1 mouse cellular context compared by ENCODE assay signal in genomic region chr5:123152901-123153300, GRCm38 (mm10).
TF ChIP-seq lines count a peak whose summit lies in the region.

No protein-coding gene starts in this region.

TF ChIP-seq in MEL, 35 proteins besides CTCF, POLR2A, EP300 and RAD21:
- TF ChIP-seq ZC3H11A (IDR thresholded peaks at IDR 0.05; ENCODE audit: low read depth, low read length): no peak
- peak; percentile 43; the same call in 1 of the 2 replicates for TF ChIP-seq MAFK (IDR thresholded peaks at IDR 0.05; ENCODE audit: borderline replicate concordance, low read depth, low read length)
- no peak for TF ChIP-seq USF1 (IDR thresholded peaks at IDR 0.05; ENCODE audit: low read depth, low read length)
